Mouse (Mus musculus) embryonic facial prominence, embryonic 14.5 days (tissue): ENCODE results near the gene Nudt21. TPM values are rescaled to one million over a fixed set of nuclear protein-coding genes. Genes with fewer than 3 reads are reported as not detected.
A peak's percentile ranks its signal among the peaks of the same experiment; 100 is the strongest.

Source experiments
- ATAC-seq: fragments of 200-750 bp; cut with Nextera tagmentation; 2 replicates; pipeline ENCODE4 v1.8.0; 2017; ENCODE audit warnings: low read depth, moderate number of reproducible peaks, moderate TSS enrichment
- DNase-seq: peaks from one replicate; pipeline ENCODE4 v3.0.0-alpha.2; 2015; ENCODE audit warnings: low spot score
- H3K27ac ChIP-seq: fragments of 300-500 bp; sonication (generic); replicated peaks from 2 replicates; pipeline ENCODE4 v1.5.1; 2014; ENCODE audit warnings: low read depth, mild to moderate bottlenecking, low read length, moderate library complexity
- H3K27me3 ChIP-seq: fragments of 300-500 bp; sonication (generic); replicated peaks from 2 replicates; pipeline ENCODE4 v1.6.1; 2014; ENCODE audit warnings: low read length; ENCODE audit not compliant: control insufficient read depth, insufficient read depth
- H3K36me3 ChIP-seq: fragments of 300-500 bp; sonication (generic); 2 replicates; pipeline ENCODE4 v1.6.1; 2014; ENCODE audit warnings: low read length, mixed read lengths; ENCODE audit not compliant: control insufficient read depth, insufficient read depth
- H3K4me1 ChIP-seq: fragments of 300-500 bp; sonication (generic); 2 replicates; pipeline ENCODE4 v1.6.1; 2014; ENCODE audit warnings: antibody characterized with exemption, low read length; ENCODE audit not compliant: control insufficient read depth, insufficient read depth
- H3K4me2 ChIP-seq: fragments of 300-500 bp; sonication (generic); 2 replicates; pipeline ENCODE4 v1.6.1; 2014; ENCODE audit warnings: low read depth, mild to moderate bottlenecking, low read length, moderate library complexity, mixed read lengths
- H3K4me3 ChIP-seq: fragments of 300-500 bp; sonication (generic); 2 replicates; pipeline ENCODE4 v1.5.1; 2014; ENCODE audit warnings: low read depth, mild to moderate bottlenecking, low read length
- H3K9ac ChIP-seq: fragments of 300-500 bp; sonication (generic); 2 replicates; pipeline ENCODE4 v1.6.1; 2014; ENCODE audit warnings: low read depth, mild to moderate bottlenecking, low read length, moderate library complexity, mixed read lengths
- H3K9me3 ChIP-seq: fragments of 300-500 bp; sonication (generic); 2 replicates; pipeline ENCODE4 v1.6.1; 2016; ENCODE audit warnings: low read length; ENCODE audit not compliant: control insufficient read depth
- WGBS: fragments of 180-500 bp; shearing (Covaris S2); extraction: QIAGEN DNeasy Blood & Tissue Kit; methylation state at CpG from one replicate; pipeline ENCODE4 v1.1.7; 2014; 5-methylcytosine and 5-hydroxymethylcytosine counted together
- polyA plus RNA-seq: library from polyadenylated mRNA; unstranded; fragments of >200 nt; fragmentation: Nextera tagmentation; extraction: Ambion mirVana; gene quantifications from 2 replicates; pipeline ENCODE4 v1.2.1, GENCODE M21; 2014

Nudt21 gene
- polyA plus RNA-seq, 1 experiment from 2014 or later = 107 TPM

DNA sequence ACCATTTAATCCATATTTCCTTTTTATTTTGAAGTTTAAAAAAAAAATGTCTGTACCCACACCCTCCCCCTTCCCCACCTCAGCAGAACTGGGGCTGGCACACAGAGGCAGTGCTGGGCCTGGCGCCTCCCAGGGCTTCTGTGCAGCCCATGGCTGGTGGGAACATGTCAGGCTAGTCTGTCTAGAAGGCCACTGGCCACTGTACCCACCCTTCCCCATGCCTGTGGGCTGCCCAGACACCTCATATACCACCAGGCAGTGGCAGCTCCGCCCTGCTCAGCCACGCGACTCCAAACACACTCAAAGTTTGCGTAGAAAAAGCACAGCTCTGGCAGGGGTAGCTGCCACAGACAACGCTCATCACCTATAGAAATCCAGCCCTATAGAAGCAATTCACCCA, 68.5 kb downstream of the Nudt21 start:
- no peaks in the 10 kb centered on the region; the same call in 1 of the 2 replicates for H3K4me1 ChIP-seq
- no peak overlapping the region; the same call in 1 of the 2 replicates for H3K27ac ChIP-seq
- WGBS = 59% methylated on average over 6 of the region's 6 CpGs
- no peak for ATAC-seq
- no peak overlapping the region for H3K4me3 ChIP-seq
- peaks cover 30% of the 10 kb centered on the region for H3K36me3 ChIP-seq
- no peak overlapping the region for H3K9ac ChIP-seq
- DNase-seq = peak; percentile 4
- H3K27me3 ChIP-seq = no peaks in the 10 kb centered on the region
- H3K4me2 ChIP-seq = no peak overlapping the region
- H3K9me3 ChIP-seq = no peaks in the 10 kb centered on the region

Other genes with a start within 250 kb of the Nudt21 start
- gene Gnao1, start 227.1 kb downstream of the Nudt21 start, polyA plus RNA-seq = 13.8 and 14.6 TPM in 2 replicates
- gene Amfr, start 24.2 kb downstream of the Nudt21 start, polyA plus RNA-seq = 53.8 and 57.7 TPM in 2 replicates
- gene Ogfod1, start 167 bp upstream of the Nudt21 start, polyA plus RNA-seq = 13.0 and 16.0 TPM in 2 replicates
- gene Bbs2, start 61.9 kb upstream of the Nudt21 start, polyA plus RNA-seq = 13.6 and 13.9 TPM in 2 replicates
- 1.4 TPM in 1 of 2 replicates, not detected in the other for gene Mt4, start 100.2 kb upstream of the Nudt21 start, polyA plus RNA-seq
- gene Mt3, start 115.6 kb upstream of the Nudt21 start, polyA plus RNA-seq = 10.8 and 14.1 TPM in 2 replicates
- gene Mt2, start 135.6 kb upstream of the Nudt21 start, polyA plus RNA-seq = 57.5 and 60.3 TPM in 2 replicates
- 167 and 193 TPM in 2 replicates for gene Mt1, start 142.1 kb upstream of the Nudt21 start, polyA plus RNA-seq
- gene Nup93, start 177.5 kb upstream of the Nudt21 start, polyA plus RNA-seq = 60.9 and 77.0 TPM in 2 replicates